Mouse (Mus musculus): ENCODE measurements around the gene 9130019O22Rik.

GRCm38 (mm10) chr7:127342332-127342731, 44.6 kb downstream of the 9130019O22Rik start:
- TF ChIP-seq POLR2A (IDR thresholded peaks at IDR 0.05; ENCODE audit: control insufficient read depth, low read depth, low read length): no peak
- TF ChIP-seq CTCF (IDR thresholded peaks at IDR 0.05; ENCODE audit: control insufficient read depth, insufficient read depth, insufficient replicate concordance, low read depth, low read length): no peak

Measured in testis, adult 2 months (tissue).